Mouse (Mus musculus) layer of hippocampus, adult 9-11 months (tissue): ENCODE data around the gene Znrd1as.
A peak's percentile ranks its signal among the peaks of the same experiment; 100 is the strongest.

Experiments
- DNase-seq: peaks from one replicate; pipeline ENCODE4 v3.0.0; 2022

Znrd1as gene

DNA sequence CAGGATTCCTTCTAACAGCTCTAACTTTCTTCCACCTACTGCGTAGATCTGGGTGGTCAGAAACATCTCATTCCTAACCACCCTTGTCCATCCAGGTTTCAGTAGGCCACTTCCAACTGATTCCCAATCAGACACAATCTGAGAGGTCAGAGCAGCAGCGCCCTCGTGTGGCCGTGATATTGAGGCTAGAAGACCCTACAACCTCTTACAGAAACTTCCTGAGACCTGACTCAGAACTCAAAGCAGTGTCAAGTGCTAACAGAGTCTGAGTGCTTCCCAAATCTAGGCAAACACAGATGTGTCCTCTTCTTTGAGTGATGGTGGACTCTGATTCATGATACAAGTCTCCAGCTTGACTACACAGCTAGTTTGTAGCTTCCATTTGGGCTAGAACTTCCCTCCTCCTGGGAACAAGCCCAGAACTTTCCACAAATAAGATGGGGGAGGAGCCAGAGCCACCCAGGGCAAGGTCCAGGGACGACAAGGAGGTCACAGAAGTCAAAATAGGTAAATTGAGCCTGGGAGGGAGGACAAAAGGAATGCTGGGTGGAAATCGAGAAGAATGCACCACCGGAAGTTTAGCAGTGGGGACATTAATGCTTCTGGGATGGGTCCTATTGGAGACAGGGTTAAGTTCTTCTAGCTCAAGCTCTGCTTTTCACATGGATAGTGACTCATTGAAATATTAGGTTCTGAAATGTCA is 38.8 kb downstream of the Znrd1as start:
- peak; percentile 58 for DNase-seq

GRCm38 (mm10) chr17:36998477-36998876 is 40.1 kb downstream of the Znrd1as start:
- no peak for DNase-seq

- DNase-seq = no peak
These were observed 42.5 kb downstream of the Znrd1as start, which contains the start of gene Zfp57 for GRCm38 (mm10) chr17:37000863-37001262. TSS of gene Zfp57 (plus strand) at chr17:37001163.

DNA sequence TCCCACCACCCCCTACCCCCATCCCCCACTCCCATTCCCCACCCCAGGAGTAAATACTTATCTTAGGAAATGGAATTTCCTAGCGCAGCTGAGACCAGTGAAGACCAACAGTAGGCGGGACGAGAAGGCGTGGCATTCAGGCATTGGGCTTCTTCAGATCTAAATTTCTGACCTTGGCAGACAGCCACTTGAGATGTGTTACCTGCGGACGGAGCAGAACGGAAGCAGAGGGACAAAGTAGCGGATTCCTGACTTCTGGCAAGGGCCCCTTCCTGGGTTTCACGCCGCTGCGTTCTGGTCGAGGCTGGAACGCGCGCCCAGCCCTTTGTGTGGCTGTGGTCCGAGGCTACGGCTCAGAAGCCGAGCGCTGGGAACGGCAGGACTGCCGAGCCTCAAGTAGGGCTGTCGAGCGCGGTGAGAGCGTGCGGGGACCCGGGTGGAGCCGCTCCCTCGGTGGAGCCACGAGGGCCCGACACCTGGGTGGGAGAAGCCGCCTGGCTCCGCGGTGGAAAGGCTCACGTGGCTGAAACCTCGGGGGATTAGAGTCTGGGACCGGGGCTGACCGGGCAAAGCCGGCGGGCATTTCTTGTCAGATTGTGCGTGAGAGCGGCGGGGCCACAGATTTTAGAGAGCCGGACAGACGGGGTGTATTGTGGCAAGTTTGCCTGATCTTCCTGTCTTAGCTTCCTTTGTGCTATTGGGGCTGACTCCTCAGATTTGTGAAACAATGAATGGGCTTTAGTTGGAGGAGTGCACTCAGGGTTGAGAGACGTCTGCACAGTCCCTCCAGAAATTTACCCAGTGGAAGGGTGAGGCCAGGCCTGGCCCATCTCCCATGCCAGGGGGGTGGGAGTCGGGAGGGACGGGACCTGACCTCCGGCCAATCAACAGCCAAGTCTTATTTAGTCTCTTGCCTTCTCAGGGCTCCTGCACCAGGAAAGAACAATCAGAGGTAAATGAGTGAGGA is 44.3 kb downstream of the Znrd1as start:
- no peak for DNase-seq

- DNase-seq = no peak
These were observed 45.0 kb downstream of the Znrd1as start for GRCm38 (mm10) chr17:37003366-37003765.

DNA sequence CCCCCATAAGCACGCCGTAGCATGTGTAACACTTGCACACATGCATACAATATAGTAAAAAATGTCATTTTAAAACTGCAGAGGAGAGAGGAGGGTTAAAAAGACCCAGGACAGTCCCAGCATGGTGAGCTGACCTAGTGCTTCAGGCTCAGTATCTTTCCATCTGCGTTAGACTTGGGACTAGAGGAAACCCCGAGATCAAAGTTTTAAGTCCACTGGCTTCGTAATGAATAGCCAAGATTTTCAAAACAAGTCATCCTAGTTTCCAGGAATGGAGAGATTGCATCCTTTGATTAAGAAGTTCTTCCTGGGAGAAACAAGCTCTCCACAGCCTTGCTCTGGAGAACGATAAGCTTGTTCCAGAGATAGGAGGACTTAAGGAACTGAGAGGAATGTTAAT is 49.8 kb downstream of the Znrd1as start:
- DNase-seq = no peak

GRCm38 (mm10) chr17:37009460-37010042 is 51.2 kb downstream of the Znrd1as start:
- DNase-seq = no peak

DNA sequence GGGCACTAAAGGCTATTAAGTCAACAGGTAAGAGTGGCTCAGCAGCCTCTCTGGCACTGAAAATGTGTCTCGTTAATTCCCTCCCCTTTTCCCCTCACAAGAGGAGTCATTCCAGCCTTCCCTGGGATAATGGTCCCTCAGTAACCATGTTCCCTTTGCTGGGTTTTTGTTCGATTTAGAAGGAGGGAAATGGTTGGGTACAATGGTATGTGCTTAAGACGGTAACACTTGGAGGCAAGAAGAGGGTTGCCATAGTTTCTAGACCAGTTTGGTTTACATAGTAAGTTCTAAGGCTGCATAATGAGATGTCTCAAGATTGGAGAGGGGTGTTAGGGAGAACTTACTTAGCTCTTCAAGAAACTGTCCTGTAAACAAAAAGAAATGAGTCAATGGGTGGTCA is 53.3 kb downstream of the Znrd1as start:
- no peak for DNase-seq

DNA sequence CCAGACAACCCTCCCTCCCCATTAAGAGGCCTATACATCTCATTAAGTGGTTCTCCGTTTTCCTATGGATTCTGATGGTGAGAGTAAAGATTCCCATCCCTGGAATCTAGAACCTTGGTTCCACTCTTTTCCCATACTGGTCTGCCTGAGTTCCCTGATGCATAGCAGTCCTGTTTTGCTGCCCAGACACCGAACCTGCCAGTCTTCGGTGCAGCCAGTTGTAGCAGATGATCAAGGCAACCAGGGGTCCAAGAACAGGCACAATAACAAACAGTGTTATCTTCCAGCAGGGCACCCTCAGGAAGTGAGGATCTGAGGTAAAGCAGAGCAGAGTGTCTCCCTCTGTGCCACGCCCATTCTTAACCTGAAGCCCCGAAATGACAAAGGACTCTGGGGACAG is 53.7 kb downstream of the Znrd1as start:
- DNase-seq = no peak
